Mouse (Mus musculus): ENCODE data around the gene Pramef8.
"Not testable (repeated sequence)": the region's sequence is repeated elsewhere in the genome, so short reads cannot be mapped to it uniquely, and the experiment has no call there.

Pramef8 gene

GRCm38 (mm10) chr4:143412219-143413092, at the start of gene Pramef8:
Gene Pramef8 (plus strand): TSS chr4:143412426.
- peak; percentile 89 to 93 for DNase-seq

GRCm38 (mm10) chr4:143366415-143367041, 45.7 kb upstream of the Pramef8 start:
- DNase-seq, result no peak

- no peak for DNase-seq
Observed at GRCm38 (mm10) chr4:143379480-143379879, 32.7 kb upstream of the Pramef8 start.

GRCm38 (mm10) chr4:143379931-143380715, 32.1 kb upstream of the Pramef8 start:
- DNase-seq, result no peak

GRCm38 (mm10) chr4:143380716-143381004, 31.6 kb upstream of the Pramef8 start:
- DNase-seq, result peak; percentile 51 to 56

- DNase-seq, result peak; percentile 20 to 33
Observed at GRCm38 (mm10) chr4:143382163-143382562, 30.1 kb upstream of the Pramef8 start.

GRCm38 (mm10) chr4:143383646-143384045, 28.6 kb upstream of the Pramef8 start:
- DNase-seq, result no peak

GRCm38 (mm10) chr4:143388955-143389702, 23.1 kb upstream of the Pramef8 start:
- no peak for DNase-seq

GRCm38 (mm10) chr4:143394181-143394580, 18.0 kb upstream of the Pramef8 start, which contains the start of gene Pramel1:
Gene Pramel1 (plus strand): TSS chr4:143394428.
- no peak for DNase-seq

GRCm38 (mm10) chr4:143411566-143412218, 534 bp upstream of the Pramef8 start:
- peak; percentile 9 for DNase-seq

GRCm38 (mm10) chr4:143413621-143414020, 1.4 kb downstream of the Pramef8 start:
- DNase-seq, result no peak

GRCm38 (mm10) chr4:143414121-143414520, 1.9 kb downstream of the Pramef8 start:
- DNase-seq, result no peak

- not testable (repeated sequence) for DNase-seq
Observed at GRCm38 (mm10) chr4:143426770-143427169, 14.5 kb downstream of the Pramef8 start.

GRCm38 (mm10) chr4:143450224-143450623, 38.0 kb downstream of the Pramef8 start, which contains the start of gene Oog4:
Gene Oog4 (minus strand): TSS chr4:143450324.
- DNase-seq, result no peak
